8 mouse cellular contexts compared by ENCODE assay signal in genomic region chr2:84649674-84650073, GRCm38 (mm10). TPM values are rescaled to one million over a fixed set of nuclear protein-coding genes. Genes with fewer than 3 reads are reported as not detected.
DNase-seq lines count a peak whose midpoint lies in the region; ATAC-seq and TF ChIP-seq lines count a peak whose summit lies in the region.

No protein-coding gene starts in this region.

- H3K4me1 ChIP-seq in heart, embryonic 13.5 days = peaks cover 31% of the 10 kb centered on the region
- peaks cover 13% of the 10 kb centered on the region for H3K4me1 ChIP-seq in limb, embryonic 12.5 days (replicated peaks)

- no peaks in the 10 kb centered on the region for H3K27me3 ChIP-seq in heart, embryonic 13.5 days (replicated peaks)
- no peaks in the 10 kb centered on the region for H3K27me3 ChIP-seq in limb, embryonic 12.5 days

- TF ChIP-seq POLR2A in brain, embryonic 14.5 days (IDR thresholded peaks at IDR 0.05; ENCODE audit: borderline replicate concordance, extremely low read depth, insufficient read depth, insufficient read length, poor library complexity, severe bottlenecking) = no peak

- H3K9me3 ChIP-seq in heart, embryonic 13.5 days = no peaks in the 10 kb centered on the region
- H3K9me3 ChIP-seq in limb, embryonic 12.5 days = no peaks in the 10 kb centered on the region

- peak overlapping the region; percentile 88 for H3K27ac ChIP-seq in layer of hippocampus, adult 2 months
- H3K27ac ChIP-seq in heart, embryonic 13.5 days (replicated peaks) = peak overlapping the region; percentile 99
- H3K27ac ChIP-seq in limb, embryonic 12.5 days = peak overlapping the region; percentile 97; the same call in 1 of the 2 replicates

- DNase-seq in layer of hippocampus, adult 2 months (ENCODE audit: low spot score in 2 of 2) = no peak
- DNase-seq in layer of hippocampus, adult 9-10 months (ENCODE audit: low spot score) = no peak
- DNase-seq in brain, embryonic 14.5 days (ENCODE audit: low read depth) = peak; percentile 47
- DNase-seq in neural tube, embryonic 10.5 days (ENCODE audit: extremely low spot score, low spot score) = peak; percentile 56
- no peak for DNase-seq in layer of hippocampus, postnatal 14 days (ENCODE audit: low spot score in 2 of 2)
- DNase-seq in frontal cortex, postnatal 14 days (ENCODE audit: low spot score in 2 of 2) = no peak

- TF ChIP-seq CTCF in layer of hippocampus, adult 2 months (conservative IDR thresholded peaks at IDR 0.05) = no peak
- no peak for TF ChIP-seq CTCF in brain, embryonic 14.5 days (IDR thresholded peaks at IDR 0.05; ENCODE audit: borderline replicate concordance, extremely low read depth, insufficient read depth, insufficient read length)

- under 1% methylated on average over 10 of the region's 10 CpGs for WGBS in heart, embryonic 13.5 days
- WGBS in limb, embryonic 12.5 days = 0% methylated on average over 10 of the region's 10 CpGs

- peak overlapping the region; percentile 80 for H3K4me2 ChIP-seq in heart, embryonic 13.5 days
- peak overlapping the region; percentile 71 for H3K4me2 ChIP-seq in limb, embryonic 12.5 days

- peak overlapping the region; percentile 90 for H3K4me3 ChIP-seq in layer of hippocampus, adult 2 months
- H3K4me3 ChIP-seq in heart, embryonic 13.5 days = peak overlapping the region; percentile 80
- H3K4me3 ChIP-seq in limb, embryonic 12.5 days (replicated peaks) = peak overlapping the region; percentile 70

- H3K36me3 ChIP-seq in heart, embryonic 13.5 days = 0 out of 2 replicates have a peak, but pooled peaks cover 5% of the 10 kb centered on the region
- H3K36me3 ChIP-seq in limb, embryonic 12.5 days = no peaks in the 10 kb centered on the region

- no peak for ATAC-seq in heart, embryonic 13.5 days (ENCODE audit: extremely low read depth, insufficient number of reproducible peaks, low FRiP score, low TSS enrichment)
- ATAC-seq in limb, embryonic 12.5 days (ENCODE audit: insufficient number of reproducible peaks, insufficient read depth, low FRiP score, low TSS enrichment, low read depth) = no peak

- peak overlapping the region; percentile 95 for H3K9ac ChIP-seq in heart, embryonic 13.5 days
- H3K9ac ChIP-seq in limb, embryonic 12.5 days (replicated peaks) = peak overlapping the region; percentile 83

RNA-seq across cellular contexts. Expression of gene Ctnnd1, which starts 0.9 kb away (rescaled TPM):
- 10 to 100 TPM; 43.3 to 52.9 TPM for total RNA-seq in layer of hippocampus, adult 2 months (2021)
- 78.6 and 86.7 TPM in 2 replicates for polyA plus RNA-seq in brain, embryonic 14.5 days (2012; rRNA removed)
- polyA plus RNA-seq in heart, embryonic 13.5 days (2015; fragmentation: Nextera tagmentation; extraction: Ambion mirVana) = 60.6 and 63.6 TPM in 2 replicates
- polyA plus RNA-seq in limb, embryonic 12.5 days (2016; fragmentation: Nextera tagmentation; extraction: Ambion mirVana) = 42.0 and 49.6 TPM in 2 replicates
- 10 to 100 TPM; 59.1 to 68.0 TPM for total RNA-seq in layer of hippocampus, postnatal 14 days (2021)

RNA-seq across cellular contexts. Expression of gene Btbd18, which starts 9.2 kb away (rescaled TPM):
- total RNA-seq in layer of hippocampus, adult 2 months (2021) = not detected
- polyA plus RNA-seq in brain, embryonic 14.5 days (2012; rRNA removed) = not detected in 2 replicates
- polyA plus RNA-seq in heart, embryonic 13.5 days (2015; fragmentation: Nextera tagmentation; extraction: Ambion mirVana) = 0.10 and 0.12 TPM in 2 replicates
- polyA plus RNA-seq in limb, embryonic 12.5 days (2016; fragmentation: Nextera tagmentation; extraction: Ambion mirVana) = 0.35 and 0.53 TPM in 2 replicates
- total RNA-seq in layer of hippocampus, postnatal 14 days (2021) = not detected

RNA-seq across cellular contexts. Expression of gene Selenoh, which starts 20.9 kb away (rescaled TPM):
- 10 to 100 TPM; 21.7 to 26.3 TPM for total RNA-seq in layer of hippocampus, adult 2 months (2021)
- 193 and 319 TPM in 2 replicates for polyA plus RNA-seq in brain, embryonic 14.5 days (2012; rRNA removed)
- polyA plus RNA-seq in heart, embryonic 13.5 days (2015; fragmentation: Nextera tagmentation; extraction: Ambion mirVana) = 272 and 285 TPM in 2 replicates
- 438 and 451 TPM in 2 replicates for polyA plus RNA-seq in limb, embryonic 12.5 days (2016; fragmentation: Nextera tagmentation; extraction: Ambion mirVana)
- 10 to 100 TPM; 41.7 to 46.8 TPM for total RNA-seq in layer of hippocampus, postnatal 14 days (2021)

RNA-seq across cellular contexts. Expression of gene Gm28635, which starts 28.2 kb away (rescaled TPM):
- 1 to 10 TPM; 3.3 to 9.9 TPM for total RNA-seq in layer of hippocampus, adult 2 months (2021)
- 0.03 TPM in 1 of 2 replicates, not detected in the other for polyA plus RNA-seq in brain, embryonic 14.5 days (2012; rRNA removed)
- not detected in 2 replicates for polyA plus RNA-seq in heart, embryonic 13.5 days (2015; fragmentation: Nextera tagmentation; extraction: Ambion mirVana)
- polyA plus RNA-seq in limb, embryonic 12.5 days (2016; fragmentation: Nextera tagmentation; extraction: Ambion mirVana) = not detected in 2 replicates
- total RNA-seq in layer of hippocampus, postnatal 14 days (2021) = 1 to 10 TPM; 2.9 to 9.8 TPM

RNA-seq across cellular contexts. Expression of gene Med19, which starts 28.5 kb away (rescaled TPM):
- total RNA-seq in layer of hippocampus, adult 2 months (2021) = 10 to 100 TPM; 31.4 to 31.8 TPM
- polyA plus RNA-seq in brain, embryonic 14.5 days (2012; rRNA removed) = 33.6 and 40.1 TPM in 2 replicates
- 26.1 and 26.6 TPM in 2 replicates for polyA plus RNA-seq in heart, embryonic 13.5 days (2015; fragmentation: Nextera tagmentation; extraction: Ambion mirVana)
- polyA plus RNA-seq in limb, embryonic 12.5 days (2016; fragmentation: Nextera tagmentation; extraction: Ambion mirVana) = 37.4 TPM in 2 replicates
- 10 to 100 TPM; 31.4 to 32.0 TPM for total RNA-seq in layer of hippocampus, postnatal 14 days (2021)

Comparison
In these comparisons a context has a peak if more than half of its experiments do, and no peak if none do; other contexts are left out.
1. DNase-seq: peak in brain, embryonic 14.5 days (single experiment) and neural tube, embryonic 10.5 days (single experiment); none in layer of hippocampus, adult 2 months (0 of 2), layer of hippocampus, adult 9-10 months (single experiment), layer of hippocampus, postnatal 14 days (0 of 2) and frontal cortex, postnatal 14 days (0 of 2).
2. Peak in every context shown above with its lines, with median percentiles within 50 percentile points of each other: H3K27ac ChIP-seq and H3K4me3 ChIP-seq.